Mouse (Mus musculus) kidney, postnatal 10 days (tissue): ENCODE results near the gene Gna13.
A peak's percentile ranks its signal among the peaks of the same experiment; 100 is the strongest.

Experiments
- DNase-seq: peaks from one replicate; pipeline ENCODE4 v3.0.0; 2021; ENCODE audit warnings: mixed read lengths

The Gna13 gene

GRCm38 (mm10) chr11:109377477-109377876, 14.8 kb downstream of the Gna13 start:
- no peak for DNase-seq

GRCm38 (mm10) chr11:109378051-109378450, 15.4 kb downstream of the Gna13 start:
- no peak for DNase-seq

- no peak for DNase-seq
Measured at GRCm38 (mm10) chr11:109380662-109381061, 18.0 kb downstream of the Gna13 start.

DNA sequence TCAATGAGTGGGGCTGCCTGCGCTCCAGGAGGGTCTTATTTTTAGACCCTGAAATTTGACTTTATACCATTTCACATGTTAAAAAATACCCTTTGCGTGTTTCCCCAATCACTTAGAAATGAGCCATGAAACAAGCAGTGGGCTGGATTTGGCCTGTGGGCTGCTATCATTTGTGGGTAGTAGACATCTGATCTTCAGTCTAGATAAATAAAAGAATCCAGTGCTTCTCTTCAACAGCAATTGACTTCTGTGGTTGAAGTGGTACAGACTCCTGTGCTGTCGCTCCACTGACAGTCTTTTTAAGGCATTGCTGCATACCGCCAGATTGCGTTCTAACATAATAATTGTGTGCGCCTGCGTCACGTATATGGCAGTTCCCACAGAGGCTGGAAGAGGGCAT, 22.7 kb downstream of the Gna13 start:
- no peak for DNase-seq

- peak; percentile 53 for DNase-seq
Measured at GRCm38 (mm10) chr11:109389046-109389445, 26.4 kb downstream of the Gna13 start.

- no peak for DNase-seq
Measured at GRCm38 (mm10) chr11:109391200-109391599, 28.6 kb downstream of the Gna13 start.

DNA sequence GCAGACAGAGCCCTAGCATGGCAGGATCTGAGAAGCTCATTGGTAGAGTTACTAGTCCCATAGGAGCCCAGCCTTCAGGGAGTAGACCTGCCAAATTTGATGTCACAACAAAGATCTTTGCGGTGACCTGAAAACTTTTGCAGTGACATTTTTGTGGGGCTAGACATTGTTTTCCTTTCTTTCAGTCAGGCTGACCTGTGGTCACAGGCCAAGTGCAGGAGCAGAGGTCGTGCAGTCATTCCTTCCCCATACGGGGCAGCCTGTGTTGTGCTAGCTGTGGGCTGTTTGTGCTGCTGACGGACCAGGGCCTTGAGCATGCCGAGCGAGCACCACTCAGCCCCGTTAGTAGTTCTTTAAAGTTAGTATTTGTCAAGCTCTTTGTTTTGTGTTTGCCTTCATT, 29.1 kb downstream of the Gna13 start:
- DNase-seq = peak; percentile 35

DNA sequence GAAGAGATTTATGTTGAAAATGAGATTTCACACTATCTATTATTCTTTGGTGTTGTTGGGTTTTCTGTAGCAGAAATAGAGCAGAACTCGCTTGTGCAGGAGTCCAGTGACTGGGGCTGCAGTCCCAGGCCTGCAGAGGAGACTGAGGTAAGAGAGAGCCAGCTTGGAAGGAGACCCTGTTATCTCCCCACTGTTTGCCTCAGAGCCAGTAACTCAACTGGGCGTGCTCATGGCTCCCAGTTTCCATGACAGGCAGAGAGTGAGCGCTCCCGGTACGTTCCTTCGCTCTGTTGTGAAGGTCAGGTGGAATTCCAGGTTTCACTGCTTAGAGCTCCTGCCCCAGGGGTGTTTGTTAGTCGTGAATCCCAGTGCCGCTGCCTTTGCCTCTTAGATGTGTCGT, 30.0 kb downstream of the Gna13 start:
- DNase-seq = no peak

GRCm38 (mm10) chr11:109394758-109395157, 32.1 kb downstream of the Gna13 start:
- DNase-seq = peak; percentile 35

DNA sequence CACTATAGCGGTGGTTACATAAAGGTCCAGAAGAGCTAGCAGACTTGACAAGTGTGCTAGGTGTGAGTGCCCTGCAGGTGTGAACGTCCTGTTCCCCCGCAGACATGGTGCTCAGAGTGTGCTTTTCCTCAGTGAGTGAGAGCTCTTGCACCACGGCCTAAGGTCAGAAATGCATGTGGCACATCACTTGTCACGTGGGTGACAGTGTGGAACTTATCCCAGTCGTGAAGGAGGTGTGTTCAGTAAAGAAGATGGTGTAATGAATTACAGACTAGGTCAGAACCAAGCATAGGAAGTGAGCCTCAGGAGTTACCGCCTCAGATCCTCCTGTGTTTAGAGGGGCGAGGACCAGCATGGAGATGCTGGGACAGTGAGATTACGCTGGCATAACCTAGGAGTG, 32.7 kb downstream of the Gna13 start:
- no peak for DNase-seq

DNA sequence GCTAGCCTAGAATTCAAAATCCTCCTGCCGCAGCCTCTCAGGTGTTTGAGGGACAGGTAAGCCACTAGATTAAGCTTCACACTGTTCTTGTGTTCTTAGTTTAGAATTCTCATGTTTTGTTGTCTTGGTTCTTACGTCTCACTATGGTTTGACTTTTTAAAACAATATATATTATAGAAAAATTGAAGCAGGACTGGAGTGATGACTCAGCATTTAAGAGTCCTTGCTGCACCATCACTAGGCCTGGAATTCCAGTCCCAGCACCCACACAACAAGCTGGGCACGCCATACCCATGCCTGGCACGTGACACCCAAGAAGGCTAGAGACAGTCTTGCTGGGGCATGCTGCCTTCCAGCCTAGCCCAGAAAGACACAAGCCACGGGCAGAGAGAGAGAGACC, 43.8 kb downstream of the Gna13 start:
- no peak for DNase-seq

DNA sequence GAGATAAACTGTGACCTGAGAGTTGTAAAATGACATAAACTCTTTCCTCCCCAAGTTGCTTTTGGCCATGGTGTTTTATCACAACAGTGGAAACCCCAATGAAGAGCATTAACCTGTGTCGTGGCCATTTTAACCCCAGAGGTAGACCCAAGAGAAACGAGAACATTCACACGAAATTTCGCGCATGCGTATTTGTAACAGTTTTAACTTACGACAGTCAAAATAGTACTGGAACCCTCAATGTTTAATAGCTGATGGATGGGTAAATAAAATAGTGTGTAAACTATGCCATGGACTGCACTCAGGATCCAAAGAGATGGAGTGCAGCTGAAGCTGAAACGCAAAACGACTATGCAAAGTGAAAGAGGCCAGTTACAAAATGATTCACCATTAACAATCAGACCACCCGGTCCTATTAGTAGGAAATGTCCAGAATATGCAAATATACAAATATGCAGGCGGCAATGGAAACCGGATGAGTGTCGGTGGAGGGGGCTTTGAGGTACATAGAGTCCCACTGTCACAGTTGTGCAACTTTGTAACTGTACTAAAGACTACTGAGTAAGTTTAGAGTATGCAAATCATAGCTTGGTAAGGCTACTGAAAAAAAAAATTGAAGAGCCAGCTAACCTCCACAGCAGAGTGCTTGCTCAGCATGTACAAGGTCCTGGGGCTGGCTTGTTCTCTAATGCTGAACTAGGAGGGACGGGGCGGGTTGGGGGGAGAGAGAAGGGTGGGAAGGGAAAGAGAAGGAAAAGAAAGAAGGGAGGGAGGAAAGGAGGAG, 47.8 kb downstream of the Gna13 start:
- DNase-seq = no peak

DNA sequence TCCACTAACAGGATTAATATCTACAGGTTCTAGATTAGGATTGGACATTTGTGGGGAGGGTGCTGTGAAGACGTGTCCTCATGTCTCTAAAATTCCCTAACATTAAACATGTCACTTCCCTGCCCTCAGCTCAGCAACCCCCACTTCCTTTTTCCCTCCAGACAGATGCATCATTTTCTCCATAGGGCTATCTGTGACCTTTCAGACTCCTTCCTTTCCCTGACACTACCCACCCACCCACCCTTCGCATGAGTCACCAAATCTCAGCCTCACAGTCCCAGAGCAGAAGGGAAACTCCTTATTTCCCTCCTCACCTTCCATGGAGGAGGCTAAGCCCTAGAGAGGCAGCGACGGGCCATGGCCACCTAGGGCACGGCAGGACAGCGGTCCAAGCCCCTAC, 51.0 kb downstream of the Gna13 start, which contains the start of gene 9930022D16Rik:
Gene 9930022D16Rik, plus strand, starts transcription at position 301 of the 400 bp plus-strand sequence.
- DNase-seq = no peak

- no peak for DNase-seq
Measured at GRCm38 (mm10) chr11:109414802-109415201, 52.2 kb downstream of the Gna13 start.

GRCm38 (mm10) chr11:109416709-109417420, 54.2 kb downstream of the Gna13 start:
- no peak for DNase-seq

GRCm38 (mm10) chr11:109417472-109418040, 54.9 kb downstream of the Gna13 start:
- no peak for DNase-seq

DNA sequence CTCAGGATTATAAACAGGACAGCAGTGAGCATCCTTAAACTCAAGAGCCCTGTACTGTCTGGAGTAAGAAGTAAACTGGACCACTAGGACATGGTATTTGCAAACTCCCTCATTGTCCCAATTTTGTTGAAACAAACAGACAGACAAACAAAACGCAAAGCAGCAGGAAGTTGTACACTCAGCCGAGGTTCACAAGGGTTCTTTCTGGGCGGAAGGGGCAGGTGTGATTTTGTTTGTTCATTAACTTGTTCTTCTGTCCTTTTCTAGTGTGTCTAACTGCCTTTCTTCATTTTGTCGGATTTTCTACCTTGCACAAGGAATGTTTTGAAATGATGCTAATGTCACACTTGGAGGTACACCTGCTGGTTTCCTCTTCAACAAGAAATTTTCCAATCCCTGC, 56.8 kb downstream of the Gna13 start:
- no peak for DNase-seq

- DNase-seq = peak; percentile 22
Measured at GRCm38 (mm10) chr11:109419961-109420566, 57.4 kb downstream of the Gna13 start.

- DNase-seq = no peak
Measured at GRCm38 (mm10) chr11:109420567-109420962, 57.9 kb downstream of the Gna13 start.

DNA sequence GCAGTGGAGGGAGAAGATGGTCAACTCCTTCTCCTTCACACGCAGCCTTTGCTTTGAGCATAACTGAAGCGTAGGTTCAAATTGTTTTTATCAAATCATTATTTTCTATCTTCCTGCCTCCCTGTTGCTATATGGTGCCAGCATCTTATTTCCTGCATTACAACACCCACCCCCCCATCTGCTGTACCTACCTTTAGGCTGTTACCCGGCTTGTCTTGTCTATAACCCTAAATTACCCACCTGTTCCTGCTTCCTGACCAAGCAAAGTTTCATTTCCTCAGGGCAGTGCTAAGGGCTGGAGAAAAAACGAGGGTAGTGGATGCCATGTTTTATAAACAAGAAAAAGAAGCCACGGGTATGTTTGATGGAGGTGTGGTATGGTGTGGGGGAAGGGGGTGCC, 58.6 kb downstream of the Gna13 start:
- DNase-seq = no peak

- no peak for DNase-seq
Measured at GRCm38 (mm10) chr11:109422263-109422662, 59.6 kb downstream of the Gna13 start.

DNA sequence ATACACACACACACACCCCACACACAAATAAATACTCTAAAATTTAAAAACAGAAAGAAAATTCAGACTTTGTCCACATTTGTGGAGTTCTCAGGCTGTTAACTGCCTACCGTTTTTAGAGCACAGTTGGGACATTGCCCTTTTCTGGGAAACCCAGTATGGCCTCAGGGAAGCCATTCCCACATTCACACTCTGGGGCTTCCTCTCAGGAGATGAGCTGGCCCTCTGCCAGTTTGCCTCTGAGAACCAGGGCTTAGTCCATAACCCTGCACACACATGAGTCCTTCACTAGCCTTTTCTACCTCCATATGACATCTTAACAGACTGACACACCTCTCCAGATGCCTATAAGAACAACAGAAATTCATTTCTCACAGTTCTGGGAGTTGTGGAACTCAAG, 60.7 kb downstream of the Gna13 start:
- peak; percentile 55 for DNase-seq
